Mouse (Mus musculus) thymus, adult 2 months (tissue): Measurements from ENCODE around the gene Fkbpl.

Source experiments
- CTCF ChIP-seq: fragments of 200-500 bp; IDR thresholded peaks from 2 replicates; pipeline ENCODE4 v1.5.1; 2012; ENCODE audit warnings: mild to moderate bottlenecking, control low read depth, low read length, moderate library complexity, borderline replicate concordance; ENCODE audit not compliant: control insufficient read depth, poor library complexity, insufficient read depth; ENCODE audit errors: extremely low read depth
- POLR2A ChIP-seq: fragments of 200-500 bp; IDR thresholded peaks from 2 replicates; pipeline ENCODE4 v1.6.1; 2012; ENCODE audit warnings: mild to moderate bottlenecking, low read length, control low read depth, moderate library complexity; ENCODE audit not compliant: control insufficient read depth, poor library complexity, insufficient read depth; ENCODE audit errors: extremely low read depth

DNA sequence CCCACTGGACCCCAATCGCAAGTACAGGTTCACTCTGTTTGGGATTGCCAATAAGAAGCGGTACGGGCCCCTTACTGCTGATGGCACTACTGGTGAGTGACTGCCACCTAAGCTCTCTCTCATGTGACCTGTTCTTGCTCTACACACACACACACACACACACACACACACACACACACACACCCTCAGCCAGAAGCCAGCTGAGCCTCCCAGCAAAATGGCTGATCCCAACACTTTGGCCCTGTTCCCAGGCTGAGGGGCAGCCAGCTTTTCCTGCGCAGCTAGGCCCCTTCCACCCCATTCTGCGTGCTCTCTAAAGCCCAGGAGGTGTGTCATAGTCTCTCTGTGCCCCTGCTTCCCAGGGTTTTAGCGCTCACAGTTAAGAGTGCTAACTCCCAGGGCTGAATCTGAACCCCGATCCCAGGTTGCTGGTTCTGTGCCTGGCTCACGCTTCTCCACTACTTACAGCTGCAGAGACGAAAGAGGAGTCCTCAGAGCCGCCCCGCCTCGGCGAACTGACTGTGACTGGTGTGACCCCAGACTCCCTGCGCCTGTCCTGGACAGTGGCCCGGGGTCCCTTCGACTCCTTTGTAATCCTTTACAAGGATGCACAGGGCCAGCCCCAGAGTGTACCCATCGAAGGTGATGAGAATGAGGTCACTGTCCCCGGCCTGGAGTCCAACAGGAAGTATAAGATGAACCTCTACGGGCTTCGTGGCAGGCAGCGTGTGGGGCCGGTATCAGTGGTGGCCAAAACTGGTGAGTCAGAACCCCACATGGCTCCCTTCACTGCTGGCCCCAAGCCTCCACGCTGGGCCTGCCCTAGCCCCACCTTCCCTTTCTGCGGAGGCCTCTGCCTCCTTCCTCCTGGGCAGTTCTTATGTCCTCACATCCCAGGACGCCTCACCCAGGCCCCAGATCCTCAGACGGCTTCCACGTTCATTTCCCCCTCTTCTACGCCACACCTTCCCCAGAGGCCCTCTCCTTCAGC lies 40.9 kb downstream of the Fkbpl start:
- TF ChIP-seq CTCF = no peak
- no peak for TF ChIP-seq POLR2A
